Mouse (Mus musculus): Measurements from ENCODE around the gene Dcst1. TPM values are rescaled to one million over a fixed set of nuclear protein-coding genes. Genes with fewer than 3 reads are reported as not detected.

Gene Dcst1
- polyA plus RNA-seq (2014; fragmentation: Illumina TruSeq; extraction: RNeasy Lipid Tissue Mini Kit (QIAGEN cat#74804); ENCODE audit: low read depth, low replicate concordance), result not detected

GRCm38 (mm10) chr3:89365153-89365485, at the start of gene Dcst1:
TSS of gene Dcst1 (minus strand) at chr3:89365253.

GRCm38 (mm10) chr3:89411490-89412393, 46.7 kb upstream of the Dcst1 start, which contains the start of gene Flad1:
TSS of gene Flad1 (minus strand) at chr3:89411870.

GRCm38 (mm10) chr3:89402693-89403092, 37.6 kb upstream of the Dcst1 start, which contains the start of gene Lenep:
TSS of gene Lenep (minus strand) at chr3:89402793.

GRCm38 (mm10) chr3:89394006-89394893, 29.2 kb upstream of the Dcst1 start, which contains the start of gene Zbtb7b:
TSS of gene Zbtb7b (minus strand) at chr3:89394776.

GRCm38 (mm10) chr3:89361675-89362074, 3.4 kb downstream of the Dcst1 start, which contains the start of gene Dcst2:
TSS of gene Dcst2 (plus strand) at chr3:89361975.

GRCm38 (mm10) chr3:89349869-89350501, 15.1 kb downstream of the Dcst1 start, which contains the start of gene Adam15:
TSS of gene Adam15 (minus strand) at chr3:89349996.

GRCm38 (mm10) chr3:89337721-89338578, 27.1 kb downstream of the Dcst1 start, which contains the start of gene Efna4:
TSS of gene Efna4 (minus strand) at chr3:89338028.

GRCm38 (mm10) chr3:89322514-89323165, 42.4 kb downstream of the Dcst1 start, which contains the start of gene Efna3:
TSS of gene Efna3 (minus strand) at chr3:89322965.

Other genes starting within 250 kb of the Dcst1 start
- gene Pklr, start 229.1 kb downstream of the Dcst1 start, polyA plus RNA-seq (2014; fragmentation: Illumina TruSeq; extraction: RNeasy Lipid Tissue Mini Kit (QIAGEN cat#74804); ENCODE audit: low read depth, low replicate concordance), result 35.7 TPM
- not detected for gene Hcn3, start 205.1 kb downstream of the Dcst1 start, polyA plus RNA-seq (2014; fragmentation: Illumina TruSeq; extraction: RNeasy Lipid Tissue Mini Kit (QIAGEN cat#74804); ENCODE audit: low read depth, low replicate concordance)
- gene Clk2, start 200.5 kb downstream of the Dcst1 start, polyA plus RNA-seq (2014; fragmentation: Illumina TruSeq; extraction: RNeasy Lipid Tissue Mini Kit (QIAGEN cat#74804); ENCODE audit: low read depth, low replicate concordance), result 8.1 TPM
- 9.4 TPM for gene Scamp3, start 187.8 kb downstream of the Dcst1 start, polyA plus RNA-seq (2014; fragmentation: Illumina TruSeq; extraction: RNeasy Lipid Tissue Mini Kit (QIAGEN cat#74804); ENCODE audit: low read depth, low replicate concordance)
- not detected for gene Fam189b, start 182.1 kb downstream of the Dcst1 start, polyA plus RNA-seq (2014; fragmentation: Illumina TruSeq; extraction: RNeasy Lipid Tissue Mini Kit (QIAGEN cat#74804); ENCODE audit: low read depth, low replicate concordance)
- gene Gba, start 162.3 kb downstream of the Dcst1 start, polyA plus RNA-seq (2014; fragmentation: Illumina TruSeq; extraction: RNeasy Lipid Tissue Mini Kit (QIAGEN cat#74804); ENCODE audit: low read depth, low replicate concordance), result 10.3 TPM
- gene Thbs3, start 150.1 kb downstream of the Dcst1 start, polyA plus RNA-seq (2014; fragmentation: Illumina TruSeq; extraction: RNeasy Lipid Tissue Mini Kit (QIAGEN cat#74804); ENCODE audit: low read depth, low replicate concordance), result not detected
- 32.9 TPM for gene Mtx1, start 138.2 kb downstream of the Dcst1 start, polyA plus RNA-seq (2014; fragmentation: Illumina TruSeq; extraction: RNeasy Lipid Tissue Mini Kit (QIAGEN cat#74804); ENCODE audit: low read depth, low replicate concordance)
- gene Muc1, start 136.2 kb downstream of the Dcst1 start, polyA plus RNA-seq (2014; fragmentation: Illumina TruSeq; extraction: RNeasy Lipid Tissue Mini Kit (QIAGEN cat#74804); ENCODE audit: low read depth, low replicate concordance), result 0.87 TPM
- gene Krtcap2, start 119.3 kb downstream of the Dcst1 start, polyA plus RNA-seq (2014; fragmentation: Illumina TruSeq; extraction: RNeasy Lipid Tissue Mini Kit (QIAGEN cat#74804); ENCODE audit: low read depth, low replicate concordance), result 38.0 TPM
- not detected for gene Trim46, start 118.9 kb downstream of the Dcst1 start, polyA plus RNA-seq (2014; fragmentation: Illumina TruSeq; extraction: RNeasy Lipid Tissue Mini Kit (QIAGEN cat#74804); ENCODE audit: low read depth, low replicate concordance)
- not detected for gene Dpm3, start 105.9 kb downstream of the Dcst1 start, polyA plus RNA-seq (2014; fragmentation: Illumina TruSeq; extraction: RNeasy Lipid Tissue Mini Kit (QIAGEN cat#74804); ENCODE audit: low read depth, low replicate concordance)
- gene Slc50a1, start 94.7 kb downstream of the Dcst1 start, polyA plus RNA-seq (2014; fragmentation: Illumina TruSeq; extraction: RNeasy Lipid Tissue Mini Kit (QIAGEN cat#74804); ENCODE audit: low read depth, low replicate concordance), result 5.9 TPM
- gene Efna1, start 84.1 kb downstream of the Dcst1 start, polyA plus RNA-seq (2014; fragmentation: Illumina TruSeq; extraction: RNeasy Lipid Tissue Mini Kit (QIAGEN cat#74804); ENCODE audit: low read depth, low replicate concordance), result 11.2 TPM
- not detected for gene Efna3, start 42.3 kb downstream of the Dcst1 start, polyA plus RNA-seq (2014; fragmentation: Illumina TruSeq; extraction: RNeasy Lipid Tissue Mini Kit (QIAGEN cat#74804); ENCODE audit: low read depth, low replicate concordance)
- gene Efna4, start 27.2 kb downstream of the Dcst1 start, polyA plus RNA-seq (2014; fragmentation: Illumina TruSeq; extraction: RNeasy Lipid Tissue Mini Kit (QIAGEN cat#74804); ENCODE audit: low read depth, low replicate concordance), result not detected
- gene Adam15, start 15.3 kb downstream of the Dcst1 start, polyA plus RNA-seq (2014; fragmentation: Illumina TruSeq; extraction: RNeasy Lipid Tissue Mini Kit (QIAGEN cat#74804); ENCODE audit: low read depth, low replicate concordance), result 0.74 TPM
- gene Dcst2, start 3.3 kb downstream of the Dcst1 start, polyA plus RNA-seq (2014; fragmentation: Illumina TruSeq; extraction: RNeasy Lipid Tissue Mini Kit (QIAGEN cat#74804); ENCODE audit: low read depth, low replicate concordance), result not detected
- gene Zbtb7b, start 29.5 kb upstream of the Dcst1 start, polyA plus RNA-seq (2014; fragmentation: Illumina TruSeq; extraction: RNeasy Lipid Tissue Mini Kit (QIAGEN cat#74804); ENCODE audit: low read depth, low replicate concordance), result 6.9 TPM
- 1.6 TPM for gene Lenep, start 37.5 kb upstream of the Dcst1 start, polyA plus RNA-seq (2014; fragmentation: Illumina TruSeq; extraction: RNeasy Lipid Tissue Mini Kit (QIAGEN cat#74804); ENCODE audit: low read depth, low replicate concordance)
- 3.2 TPM for gene Flad1, start 46.6 kb upstream of the Dcst1 start, polyA plus RNA-seq (2014; fragmentation: Illumina TruSeq; extraction: RNeasy Lipid Tissue Mini Kit (QIAGEN cat#74804); ENCODE audit: low read depth, low replicate concordance)
- gene Cks1b, start 53.1 kb upstream of the Dcst1 start, polyA plus RNA-seq (2014; fragmentation: Illumina TruSeq; extraction: RNeasy Lipid Tissue Mini Kit (QIAGEN cat#74804); ENCODE audit: low read depth, low replicate concordance), result 3.3 TPM
- gene Shc1, start 53.2 kb upstream of the Dcst1 start, polyA plus RNA-seq (2014; fragmentation: Illumina TruSeq; extraction: RNeasy Lipid Tissue Mini Kit (QIAGEN cat#74804); ENCODE audit: low read depth, low replicate concordance), result 21.4 TPM
- gene Pygo2, start 65.0 kb upstream of the Dcst1 start, polyA plus RNA-seq (2014; fragmentation: Illumina TruSeq; extraction: RNeasy Lipid Tissue Mini Kit (QIAGEN cat#74804); ENCODE audit: low read depth, low replicate concordance), result 6.0 TPM
- 2.6 TPM for gene Pbxip1, start 71.5 kb upstream of the Dcst1 start, polyA plus RNA-seq (2014; fragmentation: Illumina TruSeq; extraction: RNeasy Lipid Tissue Mini Kit (QIAGEN cat#74804); ENCODE audit: low read depth, low replicate concordance)
- gene Pmvk, start 89.3 kb upstream of the Dcst1 start, polyA plus RNA-seq (2014; fragmentation: Illumina TruSeq; extraction: RNeasy Lipid Tissue Mini Kit (QIAGEN cat#74804); ENCODE audit: low read depth, low replicate concordance), result 8.8 TPM
- gene Kcnn3, start 154.9 kb upstream of the Dcst1 start, polyA plus RNA-seq (2014; fragmentation: Illumina TruSeq; extraction: RNeasy Lipid Tissue Mini Kit (QIAGEN cat#74804); ENCODE audit: low read depth, low replicate concordance), result not detected

Measured in liver, adult 10 weeks (tissue).